Mouse (Mus musculus): Measurements from ENCODE around the gene Btg3. TPM values are rescaled to one million over a fixed set of nuclear protein-coding genes. Genes with fewer than 3 reads are reported as not detected.
A peak's percentile ranks its signal among the peaks of the same experiment; 100 is the strongest.

Btg3 gene
- polyA plus RNA-seq, 2 experiments = 15.5 to 50.5 TPM

DNA sequence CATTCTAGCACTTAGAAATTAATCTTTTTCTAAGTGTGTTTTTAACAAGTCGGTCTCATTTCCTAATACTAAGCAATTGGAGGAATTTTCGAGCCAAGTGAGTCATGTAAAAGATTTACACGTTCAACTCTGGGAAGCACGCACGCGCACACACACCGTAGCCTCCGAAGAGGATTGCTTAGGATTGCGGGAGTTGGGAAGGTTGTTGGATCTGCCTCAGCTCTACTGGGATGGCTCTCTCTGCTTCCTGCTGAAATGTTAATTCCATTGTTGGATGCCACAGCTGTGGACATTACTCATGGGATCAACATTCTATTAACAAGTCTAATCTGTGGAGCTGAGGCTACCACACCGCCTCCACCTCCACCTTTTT, 74.3 kb downstream of the Btg3 start:
- ATAC-seq (ENCODE audit: low FRiP score, low read depth) = no peak; the same call in 1 of the 2 replicates
- Histone ChIP-seq H3K4me3 (replicated peaks; ENCODE audit: low read length) (peak overlapping the region; percentile 83), H3K4me2 (replicated peaks; ENCODE audit: low read depth, low read length, severe bottlenecking) (peak overlapping the region; percentile 89), H3K36me3 (ENCODE audit: control insufficient read depth, insufficient read depth, low read length) (no peaks in the 10 kb centered on the region), H3K9me3 (ENCODE audit: control insufficient read depth, low read length) (no peaks in the 10 kb centered on the region), H3K27ac (replicated peaks; ENCODE audit: low read depth, low read length) (no peak overlapping the region), H3K27me3 (ENCODE audit: control insufficient read depth, insufficient read depth, low read length) (no peaks in the 10 kb centered on the region), H3K4me1 (ENCODE audit: control insufficient read depth, insufficient read depth, low read length) (peaks cover 9% of the 10 kb centered on the region; the same call in 1 of the 2 replicates), H3K9ac (ENCODE audit: low read depth, low read length, severe bottlenecking) (no peak overlapping the region; the same call in 1 of the 2 replicates)
- TF ChIP-seq POLR2A (IDR thresholded peaks at IDR 0.05; ENCODE audit: borderline replicate concordance, extremely low read depth, insufficient read depth, insufficient read length) = no peak
- 6% methylated on average over 10 of the region's 10 CpGs for WGBS
- peak; percentile 37 for DNase-seq (ENCODE audit: low spot score)

DNA sequence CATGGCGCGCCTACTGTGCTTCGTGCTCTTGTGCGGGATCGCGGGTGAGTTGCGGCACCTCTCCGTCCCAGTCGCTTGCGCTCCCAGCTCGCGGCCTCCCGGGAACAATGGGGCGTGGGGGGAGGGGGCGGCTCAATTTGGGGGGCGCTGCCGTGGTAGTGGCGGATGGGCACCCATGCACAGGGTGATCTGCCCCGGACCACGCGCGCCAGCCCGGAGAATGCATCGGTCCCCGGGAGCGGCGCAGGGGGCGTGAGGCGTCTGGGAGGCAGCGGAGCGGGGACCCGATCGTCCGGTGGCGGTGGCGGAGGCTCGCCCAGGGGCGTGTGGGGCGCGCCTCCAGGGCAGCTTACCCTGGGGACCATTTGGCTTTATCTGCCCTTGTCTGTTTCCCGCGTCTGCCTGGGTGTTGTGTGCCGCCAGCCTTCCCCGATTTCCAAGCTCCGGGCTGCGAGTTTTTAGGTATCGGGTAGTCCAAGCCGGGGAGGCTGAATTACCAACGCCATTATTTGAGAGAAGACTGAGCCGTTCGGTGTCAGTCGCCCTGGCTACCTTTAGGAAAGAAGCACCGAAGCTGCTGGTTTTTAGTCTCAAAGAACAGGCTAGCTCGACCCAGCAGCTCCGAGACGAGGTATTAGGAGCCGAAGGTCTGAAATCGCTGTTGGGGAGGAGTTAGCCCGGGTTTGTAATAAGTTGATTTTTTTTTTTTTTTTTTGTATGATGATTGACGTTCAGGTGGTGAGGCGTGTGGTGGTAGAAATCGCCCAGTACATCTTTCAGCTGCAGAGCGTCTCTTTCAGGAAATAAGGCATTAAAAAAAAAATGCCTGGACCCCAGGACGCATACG, 74.9 kb downstream of the Btg3 start:
- DNase-seq (ENCODE audit: low spot score) (no peak), ATAC-seq (ENCODE audit: low FRiP score, low read depth) (peak; percentile 41; the same call in 1 of the 2 replicates)
- Histone ChIP-seq H3K4me2 (replicated peaks; ENCODE audit: low read depth, low read length, severe bottlenecking) (peak overlapping the region; percentile 89), H3K27ac (replicated peaks; ENCODE audit: low read depth, low read length) (peak overlapping the region; percentile 38; the same call in 1 of the 2 replicates), H3K27me3 (ENCODE audit: control insufficient read depth, insufficient read depth, low read length) (no peaks in the 10 kb centered on the region), H3K36me3 (ENCODE audit: control insufficient read depth, insufficient read depth, low read length) (no peaks in the 10 kb centered on the region), H3K4me1 (ENCODE audit: control insufficient read depth, insufficient read depth, low read length) (peaks cover 9% of the 10 kb centered on the region; the same call in 1 of the 2 replicates), H3K9me3 (ENCODE audit: control insufficient read depth, low read length) (no peaks in the 10 kb centered on the region), H3K4me3 (replicated peaks; ENCODE audit: low read length) (peak overlapping the region; percentile 83), H3K9ac (ENCODE audit: low read depth, low read length, severe bottlenecking) (peak overlapping the region; percentile 79)
- TF ChIP-seq POLR2A (IDR thresholded peaks at IDR 0.05; ENCODE audit: borderline replicate concordance, extremely low read depth, insufficient read depth, insufficient read length) = no peak
- under 1% methylated on average over 49 of the region's 65 CpGs for WGBS

DNA sequence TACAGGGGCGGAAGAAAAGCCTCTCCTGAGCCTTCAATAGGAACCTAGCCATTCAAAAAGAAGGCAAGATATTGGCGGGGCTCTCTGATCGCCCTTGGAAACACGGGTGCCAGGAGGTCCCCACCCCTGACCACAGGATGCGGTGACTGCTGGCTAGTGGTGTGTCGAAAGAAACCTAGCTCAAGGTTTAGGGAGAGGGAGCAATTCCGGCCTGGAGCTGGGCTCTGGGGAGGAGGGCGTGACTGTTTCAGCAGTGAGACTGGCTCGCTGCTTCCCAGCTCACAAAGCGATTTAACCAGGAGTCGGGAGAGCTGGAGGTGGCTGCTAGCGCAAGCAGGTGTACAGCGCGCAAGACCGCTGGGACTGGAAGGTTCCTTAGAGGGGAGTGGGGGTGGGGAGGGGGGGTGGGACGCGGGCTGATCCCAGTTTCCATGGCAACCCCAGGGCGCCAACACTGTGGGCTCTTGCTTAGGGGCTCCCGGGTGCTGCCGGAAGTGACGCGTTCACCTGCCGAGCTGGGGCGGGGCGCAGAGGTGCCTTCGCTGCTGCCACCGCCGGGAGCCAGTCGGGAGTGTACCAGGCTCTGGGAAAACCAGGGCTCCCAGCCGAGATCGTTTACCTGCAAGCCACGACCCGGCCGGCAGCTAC, 75.7 kb downstream of the Btg3 start, which contains the start of gene Cxadr:
Gene Cxadr, plus strand, starts transcription at position 307 of the 648 bp plus-strand sequence.
- peak within 1 kb of the TSS; percentile 83 for H3K4me3 ChIP-seq (replicated peaks; ENCODE audit: low read length)
- WGBS = 1% methylated on average over 23 of the region's 34 CpGs
- TF ChIP-seq POLR2A (IDR thresholded peaks at IDR 0.05; ENCODE audit: borderline replicate concordance, extremely low read depth, insufficient read depth, insufficient read length) = no peak

DNA sequence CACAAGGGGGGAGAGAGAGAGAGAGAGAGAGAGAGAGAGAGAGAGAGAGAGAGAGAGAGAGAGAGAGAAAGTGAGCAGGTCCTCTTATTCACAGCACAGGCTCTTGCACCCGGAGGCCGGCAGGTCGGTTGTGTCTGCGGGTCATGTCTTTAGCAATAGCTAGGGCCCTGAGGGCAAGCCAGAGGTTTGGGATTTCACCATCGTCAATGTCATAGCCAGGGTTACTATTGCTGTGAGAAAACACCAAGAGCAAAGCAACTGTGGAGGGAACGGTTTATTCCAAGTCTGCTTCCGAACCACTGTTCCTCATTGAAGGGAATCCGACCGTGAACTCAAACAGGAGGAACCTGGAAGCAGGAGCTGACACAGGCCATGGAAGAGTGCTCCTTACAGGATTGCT, 80.9 kb downstream of the Btg3 start:
- 76% methylated on average over 9 of the region's 9 CpGs for WGBS
- Histone ChIP-seq H3K4me3 (replicated peaks; ENCODE audit: low read length) (no peak overlapping the region), H3K9me3 (ENCODE audit: control insufficient read depth, low read length) (no peaks in the 10 kb centered on the region), H3K9ac (ENCODE audit: low read depth, low read length, severe bottlenecking) (no peak overlapping the region), H3K27me3 (ENCODE audit: control insufficient read depth, insufficient read depth, low read length) (no peaks in the 10 kb centered on the region), H3K4me2 (replicated peaks; ENCODE audit: low read depth, low read length, severe bottlenecking) (no peak overlapping the region), H3K27ac (replicated peaks; ENCODE audit: low read depth, low read length) (no peak overlapping the region), H3K4me1 (ENCODE audit: control insufficient read depth, insufficient read depth, low read length) (peaks cover 1% of the 10 kb centered on the region; the same call in 1 of the 2 replicates), H3K36me3 (ENCODE audit: control insufficient read depth, insufficient read depth, low read length) (no peaks in the 10 kb centered on the region)
- TF ChIP-seq POLR2A (IDR thresholded peaks at IDR 0.05; ENCODE audit: borderline replicate concordance, extremely low read depth, insufficient read depth, insufficient read length) = no peak
- no peak for ATAC-seq (ENCODE audit: low FRiP score, low read depth)
- no peak for DNase-seq (ENCODE audit: low spot score)

More for the DNA sequence above, 75.7 kb downstream of the Btg3 start, which contains the start of gene Cxadr:
- H3K4me2 ChIP-seq (replicated peaks; ENCODE audit: low read depth, low read length, severe bottlenecking) = peak within 1 kb of the TSS; percentile 89
- H3K36me3 ChIP-seq (ENCODE audit: control insufficient read depth, insufficient read depth, low read length) = no peaks in the 10 kb centered on the region
- DNase-seq (ENCODE audit: low spot score) (peak; percentile 69), ATAC-seq (ENCODE audit: low FRiP score, low read depth) (peak; percentile 89)
- H3K27me3 ChIP-seq (ENCODE audit: control insufficient read depth, insufficient read depth, low read length) = no peaks in the 10 kb centered on the region
- peak within 1 kb of the TSS; percentile 38; the same call in 1 of the 2 replicates for H3K27ac ChIP-seq (replicated peaks; ENCODE audit: low read depth, low read length)
- H3K9me3 ChIP-seq (ENCODE audit: control insufficient read depth, low read length) = no peaks in the 10 kb centered on the region
- peak within 1 kb of the TSS; percentile 79 for H3K9ac ChIP-seq (ENCODE audit: low read depth, low read length, severe bottlenecking)
- H3K4me1 ChIP-seq (ENCODE audit: control insufficient read depth, insufficient read depth, low read length) = peaks cover 9% of the 10 kb centered on the region; the same call in 1 of the 2 replicates

DNA sequence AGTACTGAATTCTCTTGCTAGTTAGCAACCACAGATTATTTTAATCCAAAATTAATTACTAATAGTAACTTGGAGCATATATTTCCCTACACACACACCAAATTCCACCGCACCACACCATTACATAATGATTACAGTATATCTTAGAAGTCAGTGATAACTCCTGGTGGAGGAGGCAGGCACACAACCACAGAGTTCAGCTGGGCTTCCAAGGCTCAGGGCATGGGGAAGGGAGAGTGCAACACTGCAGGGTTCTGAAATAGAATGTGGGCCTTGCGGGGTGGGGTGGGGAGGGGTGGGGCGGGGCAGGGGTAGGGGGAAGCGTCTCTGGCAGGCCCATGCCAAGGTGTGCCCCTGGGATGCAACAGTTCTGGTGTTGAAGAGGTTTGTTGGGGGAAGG, 81.4 kb downstream of the Btg3 start:
- Histone ChIP-seq H3K9me3 (ENCODE audit: control insufficient read depth, low read length) (no peaks in the 10 kb centered on the region), H3K36me3 (ENCODE audit: control insufficient read depth, insufficient read depth, low read length) (no peaks in the 10 kb centered on the region), H3K4me1 (ENCODE audit: control insufficient read depth, insufficient read depth, low read length) (no peaks in the 10 kb centered on the region), H3K9ac (ENCODE audit: low read depth, low read length, severe bottlenecking) (no peak overlapping the region), H3K4me2 (replicated peaks; ENCODE audit: low read depth, low read length, severe bottlenecking) (no peak overlapping the region), H3K27ac (replicated peaks; ENCODE audit: low read depth, low read length) (no peak overlapping the region), H3K4me3 (replicated peaks; ENCODE audit: low read length) (no peak overlapping the region), H3K27me3 (ENCODE audit: control insufficient read depth, insufficient read depth, low read length) (no peaks in the 10 kb centered on the region)
- DNase-seq (ENCODE audit: low spot score) (no peak), ATAC-seq (ENCODE audit: low FRiP score, low read depth) (no peak)
- TF ChIP-seq POLR2A (IDR thresholded peaks at IDR 0.05; ENCODE audit: borderline replicate concordance, extremely low read depth, insufficient read depth, insufficient read length) = no peak
- 61% methylated on average over 4 of the region's 4 CpGs for WGBS
